Mouse (Mus musculus): ENCODE measurements at regions not wholly inside any gene's neighbourhood (a gene's known extent, or its start where the extent isn't known, plus 50 kb on each side); places are given as distances from the start of the nearest gene placed in this dataset.

DNA sequence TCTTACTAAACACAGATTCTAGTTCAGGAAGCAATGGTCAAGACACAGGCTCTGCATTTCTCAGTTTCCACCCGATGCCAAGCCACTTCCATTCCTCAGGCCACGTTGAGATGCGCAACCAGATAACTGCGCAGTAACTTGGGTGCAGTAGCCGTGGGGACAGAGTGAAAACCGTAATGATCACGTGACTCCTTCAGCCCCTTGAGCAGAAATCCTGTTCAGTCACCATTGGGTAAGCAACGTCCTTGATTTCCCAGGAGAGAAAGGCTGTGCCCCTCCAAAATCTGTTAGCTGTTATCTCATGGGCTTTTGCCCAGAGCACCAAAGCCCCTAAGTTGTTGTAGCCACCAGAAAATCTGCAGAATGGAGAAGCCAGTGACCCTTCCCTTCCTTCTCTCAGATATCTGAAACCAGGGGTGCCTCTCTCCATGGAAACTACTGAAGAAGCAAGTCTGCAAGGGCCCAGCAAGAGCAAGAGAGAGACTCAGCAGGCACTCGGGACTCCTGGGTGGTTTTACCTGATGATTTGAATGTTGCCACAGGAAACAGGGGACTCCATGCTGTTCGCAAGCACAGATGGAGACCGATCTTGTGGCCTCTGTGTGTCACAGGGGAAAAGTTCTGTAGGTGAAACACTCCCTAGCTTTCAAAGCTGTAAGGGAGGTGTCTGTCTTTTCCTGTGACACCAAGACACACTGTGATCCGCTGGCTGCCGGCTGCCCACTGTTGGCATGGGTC lies 126.7 kb downstream of the Lmo4 start:
- no peak for DNase-seq (ENCODE audit: low read depth, low spot score)

DNA sequence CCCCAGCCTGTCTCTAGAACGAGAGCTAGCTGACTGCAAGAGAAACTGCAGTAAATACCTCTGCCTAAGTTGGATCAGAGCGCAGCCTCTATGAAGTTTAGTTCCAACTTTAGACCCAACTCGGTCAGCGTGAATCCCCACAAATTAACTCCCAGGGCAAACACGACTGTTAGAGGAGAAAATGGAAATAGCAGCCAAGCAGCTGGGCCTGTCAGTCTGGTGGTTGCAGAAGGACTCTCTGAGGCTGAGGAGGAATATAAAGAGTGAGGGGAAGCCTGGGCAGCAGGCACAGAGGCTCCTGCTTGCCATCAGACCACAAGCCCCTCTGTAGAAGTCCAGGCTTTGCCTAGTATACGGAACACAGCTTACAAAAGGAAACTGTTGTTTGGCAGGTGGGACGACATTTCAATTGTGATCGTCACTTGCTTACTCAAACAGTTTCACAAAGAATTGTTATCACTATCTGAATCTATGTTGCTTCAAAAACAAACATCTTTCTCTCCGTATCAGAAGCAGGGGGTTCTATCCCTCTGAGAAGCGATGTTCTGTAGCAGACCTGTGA lies 135.0 kb downstream of the Lmo4 start:
- DNase-seq (ENCODE audit: low read depth, low spot score): no peak

DNA sequence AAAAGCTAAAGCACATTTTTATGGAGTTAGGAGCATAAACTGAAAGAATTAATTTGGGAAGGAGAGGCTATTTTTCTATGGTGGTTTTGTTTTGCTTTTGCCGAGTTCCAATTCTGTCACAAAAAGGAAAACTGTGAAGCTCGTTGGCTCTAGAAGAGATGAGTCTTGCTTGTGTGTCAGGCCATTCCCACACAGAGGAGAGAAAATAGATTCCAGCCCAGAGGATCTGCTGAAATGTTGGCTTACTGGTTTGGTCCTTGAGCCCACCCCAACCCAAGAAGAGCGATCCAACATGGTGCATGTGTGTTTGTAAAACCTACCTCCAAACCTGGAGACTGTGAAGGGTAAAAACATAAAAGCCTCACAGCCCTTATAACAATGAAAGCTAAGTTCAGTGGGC lies 138.0 kb downstream of the Lmo4 start:
- no peak for DNase-seq (ENCODE audit: low read depth, low spot score)

DNA sequence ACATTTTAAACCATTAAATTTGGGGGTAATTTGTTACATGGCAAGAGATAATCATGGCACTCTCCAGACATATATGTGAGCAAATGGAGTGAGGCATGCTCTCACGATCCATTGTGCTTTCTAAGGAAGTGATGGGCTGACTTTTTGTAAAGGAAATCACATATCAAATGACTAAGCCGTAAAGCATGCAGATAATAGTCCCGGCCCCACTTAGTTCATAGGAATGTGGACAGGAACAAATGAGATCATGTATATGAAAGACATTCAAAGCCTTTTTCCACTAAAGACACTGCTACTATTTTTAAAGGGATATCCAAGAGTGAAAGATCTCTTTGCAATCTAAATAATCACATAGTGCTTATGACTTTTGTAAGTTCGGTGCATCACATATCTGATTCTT lies 146.9 kb downstream of the Lmo4 start:
- DNase-seq (ENCODE audit: low read depth, low spot score): no peak

DNA sequence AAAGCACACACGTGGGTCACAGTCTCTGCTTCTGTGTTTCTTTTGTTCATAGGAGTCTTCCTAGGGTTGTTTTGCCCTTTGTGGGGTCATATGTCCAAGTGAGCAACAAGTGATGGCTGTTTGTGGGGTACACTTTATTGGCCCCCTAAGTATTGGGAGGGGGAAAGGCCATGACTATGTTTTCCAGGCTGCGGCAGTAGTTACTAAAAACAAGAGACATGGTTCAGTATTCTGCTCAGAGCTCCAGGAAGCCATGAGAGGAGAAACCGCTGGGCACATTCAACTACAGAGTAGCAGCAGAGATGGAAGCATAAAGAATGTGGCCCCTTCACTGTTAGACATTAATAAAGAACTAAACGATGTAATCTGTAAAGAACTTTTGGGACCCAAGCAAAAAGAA lies 154.7 kb downstream of the Lmo4 start:
- no peak for DNase-seq (ENCODE audit: low read depth, low spot score)

DNA sequence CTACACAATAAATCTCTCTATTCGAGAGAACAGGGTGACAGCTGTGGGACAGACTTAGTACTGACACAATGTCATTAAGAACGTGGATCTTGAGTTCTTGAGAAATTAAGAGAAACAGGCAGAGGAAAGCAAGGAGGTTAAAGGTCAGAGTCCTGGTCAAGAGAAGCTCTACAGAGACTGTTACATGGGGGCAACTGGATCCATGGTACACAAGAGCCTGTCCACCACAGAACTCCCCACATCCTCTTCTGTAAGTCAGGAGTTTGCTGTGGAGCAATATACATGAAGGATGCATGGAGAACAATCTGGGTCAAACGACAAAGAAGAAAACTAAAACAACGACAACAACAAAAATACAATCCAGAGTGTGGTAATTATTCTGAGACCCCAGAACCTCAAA lies 155.8 kb downstream of the Lmo4 start:
- DNase-seq (ENCODE audit: low read depth, low spot score): no peak

DNA sequence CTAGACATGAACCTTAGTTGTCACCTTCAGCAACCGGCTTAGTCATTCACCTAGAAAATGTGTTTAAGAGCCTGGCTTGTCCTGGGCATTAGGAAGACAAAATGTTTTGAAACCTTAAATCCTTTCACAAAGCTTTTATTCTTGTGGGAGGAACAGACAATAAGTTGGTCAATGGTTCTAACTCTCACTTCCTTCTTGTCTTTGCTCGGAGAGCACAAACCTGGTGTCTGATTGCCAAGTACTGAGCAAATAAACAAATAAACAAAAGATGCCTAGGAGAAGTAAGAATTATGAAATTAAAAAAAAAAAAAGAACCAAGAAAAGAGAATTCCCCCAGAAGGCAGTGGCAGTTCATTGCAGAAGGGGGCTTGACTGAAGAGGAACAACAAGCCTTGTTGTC lies 160.7 kb downstream of the Lmo4 start:
- no peak for DNase-seq (ENCODE audit: low read depth, low spot score)

DNA sequence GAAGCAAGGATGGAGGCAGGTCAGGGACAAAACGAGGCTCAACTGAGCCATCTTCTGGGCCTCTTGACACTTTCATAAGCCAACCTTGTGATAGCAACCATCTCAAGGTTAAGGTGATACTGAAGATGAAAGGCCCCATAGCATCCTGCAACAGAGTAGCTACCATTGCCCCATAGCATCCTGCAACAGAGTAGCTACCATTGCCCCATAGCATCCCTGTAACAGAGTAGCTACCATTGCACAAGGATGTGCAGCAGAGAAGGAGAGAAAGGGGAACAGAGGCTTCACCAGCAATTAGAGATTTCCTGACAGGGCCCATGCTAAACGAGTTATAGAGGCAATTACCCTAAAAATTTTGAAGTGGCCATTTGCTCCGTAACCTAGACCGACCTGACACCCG lies 163.2 kb downstream of the Lmo4 start:
- DNase-seq (ENCODE audit: low read depth, low spot score): no peak

DNA sequence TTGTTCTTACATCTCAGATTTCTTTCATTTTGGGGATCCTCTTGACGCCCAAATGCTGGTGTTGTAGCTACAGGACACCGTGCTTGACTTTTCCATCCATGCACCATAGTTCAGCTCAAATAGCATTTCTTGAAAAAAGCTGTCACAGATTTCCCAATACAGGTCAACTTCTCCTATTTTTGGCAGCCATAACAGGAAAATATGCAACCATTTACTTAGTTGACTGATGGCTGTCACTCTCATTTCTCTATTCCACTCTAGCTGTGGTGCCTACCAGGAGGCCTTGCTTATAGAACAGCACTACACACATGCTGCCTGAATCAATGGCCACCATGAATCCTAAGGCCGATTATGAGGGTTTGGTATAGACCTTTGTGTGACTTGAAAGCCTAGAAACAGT lies 165.5 kb downstream of the Lmo4 start:
- DNase-seq (ENCODE audit: low read depth, low spot score): no peak

DNA sequence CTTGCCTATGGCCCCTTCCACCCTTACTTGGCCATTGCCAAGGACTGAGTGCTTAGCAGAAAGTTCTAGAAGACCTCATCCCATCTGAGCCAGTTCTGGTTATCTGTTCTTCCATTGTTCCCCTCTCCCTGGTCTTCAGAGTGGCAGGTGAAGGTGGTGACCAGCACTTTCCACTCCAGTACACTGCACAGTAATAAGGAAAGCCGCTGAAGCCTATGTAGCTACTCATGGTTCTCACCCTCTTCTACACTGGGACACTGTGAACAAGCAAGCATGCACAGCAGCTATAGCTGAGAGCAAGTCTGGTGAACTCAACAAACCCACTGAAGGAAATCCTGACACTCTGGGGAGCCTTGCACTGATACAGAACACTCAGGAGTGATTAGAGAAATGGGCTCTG lies 175.4 kb downstream of the Lmo4 start:
- no peak for DNase-seq (ENCODE audit: low read depth, low spot score)

DNA sequence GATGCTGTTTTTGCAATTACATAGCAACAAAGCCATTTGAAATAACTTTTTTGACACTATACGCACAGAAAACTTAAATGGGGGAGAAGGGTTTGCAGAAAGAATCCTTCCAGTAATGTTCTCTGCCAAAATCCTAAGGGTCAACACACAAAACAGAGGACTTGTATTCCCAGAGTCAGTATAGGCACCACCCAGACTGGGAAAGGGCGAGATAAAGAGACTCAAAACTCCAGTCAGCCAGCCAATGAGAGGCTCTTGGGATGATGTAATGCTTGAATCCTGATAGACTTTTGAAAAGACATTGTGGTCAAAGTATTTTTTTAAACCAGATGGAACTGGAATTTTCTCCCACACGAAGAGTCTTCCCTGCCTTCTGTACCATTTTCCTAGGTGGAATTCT lies 175.9 kb downstream of the Lmo4 start:
- DNase-seq (ENCODE audit: low read depth, low spot score): no peak

DNA sequence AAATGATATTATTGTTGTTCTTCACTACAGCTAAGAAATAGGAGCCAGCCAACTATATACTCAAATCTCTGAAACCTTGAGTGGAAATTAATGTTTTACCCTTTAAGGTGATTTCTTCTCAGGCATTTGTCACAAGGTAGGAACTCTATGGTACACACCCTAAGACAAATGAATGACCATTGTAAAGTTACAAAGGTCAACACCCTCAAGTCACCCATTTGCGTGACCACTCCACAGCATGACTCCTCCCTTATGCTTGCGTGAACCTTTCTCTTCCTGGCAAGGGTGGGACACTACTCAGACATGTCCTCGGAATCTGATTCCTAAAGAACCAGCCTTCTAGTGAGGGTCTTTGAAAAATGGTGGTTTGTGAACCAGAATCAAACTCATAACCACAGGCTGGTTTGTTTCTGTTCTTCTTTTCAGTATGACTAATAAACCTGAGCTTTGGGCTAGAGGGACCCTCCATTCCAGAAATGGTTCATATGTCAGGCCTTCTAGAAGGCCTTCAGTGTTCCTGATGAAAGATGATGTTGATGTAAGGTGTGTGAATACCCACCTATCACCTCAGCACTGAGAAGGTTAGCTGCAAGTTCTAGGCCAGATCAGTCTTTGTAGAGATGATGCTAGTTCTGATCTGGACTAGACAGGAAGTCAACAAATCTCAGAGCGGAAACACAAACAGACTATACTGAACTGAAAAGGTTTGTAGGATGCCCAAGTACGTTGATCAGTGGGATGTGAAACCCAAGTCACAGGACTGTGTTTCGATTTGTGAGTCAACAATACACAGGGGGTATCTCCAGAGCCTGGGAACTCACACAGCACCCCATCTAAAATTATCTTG lies 177.7 kb downstream of the Lmo4 start:
- DNase-seq (ENCODE audit: low read depth, low spot score): no peak

DNA sequence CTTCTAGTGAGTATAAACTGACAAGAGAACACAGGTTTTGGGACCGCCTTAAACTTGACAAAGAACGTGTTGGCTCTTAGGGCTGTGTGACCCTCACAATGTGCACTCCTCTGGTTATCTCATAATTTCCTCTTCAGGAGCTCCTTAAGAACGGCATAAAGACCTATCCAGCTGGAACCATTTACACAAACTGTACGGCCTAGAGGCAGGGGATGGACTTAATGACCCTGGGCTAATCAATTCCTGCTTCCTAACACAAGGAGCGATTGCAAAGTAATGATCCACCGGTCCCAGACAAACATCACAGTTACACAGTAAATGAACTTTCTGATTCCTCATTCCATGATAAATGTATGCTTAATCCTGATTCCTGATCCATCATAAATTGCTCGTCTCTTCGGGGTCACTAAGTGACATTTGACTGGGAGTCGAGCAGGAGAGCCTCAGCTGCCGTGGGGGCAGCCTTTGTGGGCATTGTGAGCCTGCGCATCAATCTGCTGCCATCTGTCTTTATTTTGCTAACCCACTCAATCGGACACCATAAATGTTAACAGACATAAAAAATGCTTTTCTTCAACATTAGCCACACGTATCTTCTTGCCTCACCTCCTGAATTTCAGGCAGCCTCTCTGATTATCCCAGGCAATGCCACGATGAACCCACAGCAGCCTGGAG lies 179.4 kb downstream of the Lmo4 start:
- peak; percentile 40 for DNase-seq (ENCODE audit: low read depth, low spot score)

DNA sequence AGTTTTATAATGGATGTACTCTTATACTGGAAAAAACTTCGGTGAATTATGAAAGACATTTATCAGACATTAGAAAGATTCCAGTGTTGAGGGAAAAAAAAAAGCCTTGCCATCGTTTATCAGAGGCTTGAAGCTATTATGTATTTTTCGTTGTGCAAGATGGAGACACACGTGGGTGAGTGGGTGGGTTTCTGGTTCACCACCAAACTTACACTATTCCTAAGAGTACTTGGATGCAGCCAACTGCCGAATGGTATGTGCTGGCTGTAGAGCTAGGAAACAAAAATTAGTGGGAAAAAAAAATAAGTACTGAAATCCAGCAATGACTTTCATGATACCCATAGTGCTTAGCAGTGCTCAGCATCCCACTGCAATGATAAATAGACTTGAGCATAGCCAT lies 180.8 kb downstream of the Lmo4 start:
- DNase-seq (ENCODE audit: low read depth, low spot score): no peak

DNA sequence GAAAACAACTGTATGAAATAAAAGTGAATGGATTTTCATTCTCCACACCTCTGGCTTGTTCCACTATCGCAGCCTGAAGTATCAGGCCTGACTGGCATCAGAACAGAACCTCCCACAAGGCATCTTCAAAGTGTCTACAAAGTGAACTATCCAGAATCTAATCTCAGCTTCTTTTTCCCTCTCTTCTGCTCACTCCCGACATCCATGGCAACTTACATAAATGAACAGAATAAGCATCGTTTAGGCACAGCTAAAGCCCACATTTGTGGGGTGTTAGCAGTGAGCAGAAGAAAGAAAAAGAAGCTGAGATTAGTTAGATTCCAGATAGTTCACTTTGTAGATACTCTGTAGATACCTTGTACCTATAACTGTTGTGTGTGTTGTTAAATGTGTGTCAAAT lies 182.0 kb downstream of the Lmo4 start:
- DNase-seq (ENCODE audit: low read depth, low spot score): no peak

DNA sequence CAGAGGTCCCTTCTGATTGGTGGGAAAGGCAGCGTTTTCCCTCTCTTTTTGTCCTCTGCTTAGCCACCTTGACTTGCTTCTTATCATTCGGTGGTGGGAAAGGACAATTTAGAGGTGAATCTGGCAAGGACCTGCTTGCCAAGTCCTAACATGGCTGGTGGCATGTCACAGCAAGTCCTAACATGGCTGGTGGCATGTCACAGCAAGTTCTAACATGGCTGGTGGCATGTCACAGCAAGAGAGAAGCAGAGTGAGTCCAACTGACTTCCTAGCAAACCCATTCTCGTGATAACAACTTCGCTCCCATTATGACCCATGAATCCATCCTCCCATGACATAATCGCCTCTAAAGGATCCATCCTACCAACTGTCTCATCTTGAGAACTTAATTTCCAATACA lies 183.1 kb downstream of the Lmo4 start:
- no peak for DNase-seq (ENCODE audit: low read depth, low spot score)

DNA sequence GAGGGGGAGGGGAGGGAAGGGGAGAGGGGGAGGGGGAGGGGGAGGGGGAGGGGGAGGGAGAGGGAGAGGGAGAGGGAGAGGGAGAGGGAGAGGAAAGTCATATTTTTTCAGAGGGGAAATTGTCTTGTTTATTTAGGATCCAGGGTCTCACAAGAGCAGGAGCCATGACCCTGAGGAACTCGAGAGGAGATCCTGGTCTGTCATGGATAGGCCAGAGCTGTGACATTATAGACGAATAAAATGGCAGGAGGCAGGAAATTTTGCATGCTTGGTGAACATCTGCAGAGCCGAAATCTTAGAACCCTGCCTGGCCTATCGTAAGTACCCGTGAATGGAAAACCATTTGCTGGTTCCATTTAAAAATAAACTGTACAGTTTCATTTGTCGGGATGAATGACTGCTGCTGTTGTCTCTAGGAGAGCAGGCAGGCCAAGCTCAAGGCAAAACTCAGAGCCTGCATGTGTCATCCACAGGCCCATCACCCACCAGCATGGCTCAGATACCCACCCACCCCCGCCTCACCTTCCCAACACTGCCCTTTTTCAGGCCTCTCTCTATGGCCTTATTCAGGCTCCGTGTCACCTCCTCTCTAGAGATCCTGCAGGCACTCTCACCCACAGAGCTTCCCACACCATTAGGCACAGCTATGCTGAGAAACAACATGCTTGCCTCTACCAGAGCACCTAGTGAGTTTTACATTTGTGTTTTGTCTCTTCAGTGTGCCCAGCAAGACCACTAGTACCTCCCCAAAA lies 184.7 kb downstream of the Lmo4 start:
- no peak for DNase-seq (ENCODE audit: low read depth, low spot score)

DNA sequence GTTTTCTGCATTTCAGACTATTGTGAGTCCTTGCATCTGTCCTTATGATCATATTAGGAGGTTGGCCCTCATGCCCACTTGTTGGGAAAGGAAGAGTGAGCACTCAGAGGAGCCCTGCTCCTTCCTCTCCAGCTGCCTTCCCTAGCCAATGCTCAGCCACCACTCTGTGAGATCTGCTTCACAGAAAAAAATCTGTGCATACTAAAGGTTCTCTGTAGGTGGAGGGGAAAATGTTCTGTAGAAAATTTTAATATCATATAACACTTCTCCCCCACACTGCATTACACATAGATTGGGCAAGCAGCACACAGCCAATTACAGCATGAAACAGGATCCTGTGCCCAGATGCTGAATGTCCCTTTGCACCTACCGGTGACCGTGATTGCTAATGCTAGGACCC lies 185.7 kb downstream of the Lmo4 start:
- DNase-seq (ENCODE audit: low read depth, low spot score): no peak

DNA sequence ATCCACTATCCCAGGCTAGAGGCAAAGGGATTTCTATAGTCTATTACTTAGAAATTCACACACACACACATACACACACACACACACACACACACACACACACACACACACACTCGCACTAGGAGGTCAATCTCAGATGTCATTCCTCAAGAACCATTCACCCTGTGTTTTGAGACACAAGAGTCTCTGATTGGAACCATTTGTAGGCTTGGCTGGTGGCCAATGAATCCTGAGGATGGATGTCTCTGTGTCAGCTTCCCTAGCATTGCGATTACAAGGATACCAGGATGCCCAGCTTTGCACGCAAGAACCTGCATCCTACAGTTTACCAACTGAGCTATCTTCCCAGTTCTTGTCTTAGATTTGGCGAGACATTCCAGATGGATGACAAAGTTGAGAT lies 186.5 kb downstream of the Lmo4 start:
- DNase-seq (ENCODE audit: low read depth, low spot score): no peak

DNA sequence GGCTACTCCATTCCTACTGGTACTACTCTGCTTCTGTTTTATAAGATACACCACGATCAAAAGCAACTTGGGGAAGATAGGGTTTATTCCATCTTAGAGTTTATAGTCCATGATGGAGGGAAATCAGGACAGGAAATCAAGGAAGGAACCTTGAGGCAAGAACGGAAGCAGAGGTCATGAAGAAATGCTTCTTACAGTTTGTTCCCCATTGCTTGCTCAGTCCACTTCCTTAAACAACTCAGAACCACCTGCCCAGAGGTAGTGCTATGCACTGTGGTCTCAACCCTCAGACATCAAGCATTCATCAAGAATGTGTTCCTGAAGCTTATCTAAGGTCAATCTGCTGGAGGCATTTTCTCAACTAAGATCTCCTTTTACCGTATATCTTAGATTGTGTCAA lies 189.8 kb downstream of the Lmo4 start:
- DNase-seq (ENCODE audit: low read depth, low spot score): no peak

DNA sequence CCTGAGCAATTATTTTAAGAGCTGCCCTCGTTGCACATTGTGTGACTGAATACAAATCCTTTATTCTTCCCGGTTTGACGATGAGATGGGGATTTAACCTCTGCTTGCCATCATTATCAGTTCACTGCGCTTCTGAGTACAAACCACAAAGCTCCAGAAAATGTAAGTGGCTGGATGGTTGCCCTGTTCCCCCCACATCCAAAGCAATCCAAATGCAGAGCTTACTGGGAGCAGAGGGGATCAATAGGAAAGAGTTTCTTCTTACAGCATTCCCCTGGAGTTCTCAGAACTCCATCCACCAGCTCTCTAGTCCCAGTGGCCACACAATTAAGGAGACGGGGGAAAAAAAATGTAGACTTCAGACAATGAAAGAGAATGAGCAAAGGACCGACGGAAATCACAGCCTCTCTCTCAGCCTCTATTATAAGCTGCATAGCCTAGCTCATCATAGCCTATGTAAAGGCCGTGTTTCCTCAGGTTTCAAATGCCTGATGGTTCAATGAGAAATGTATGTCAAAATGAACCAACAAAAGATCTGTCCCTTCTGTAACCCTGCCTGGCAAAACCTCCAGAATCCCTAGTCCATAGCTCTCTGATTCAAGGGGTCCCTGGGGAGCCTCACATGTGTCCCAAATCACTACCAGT lies 191.4 kb downstream of the Lmo4 start:
- no peak for DNase-seq (ENCODE audit: low read depth, low spot score)

All from forelimb bud, embryonic 11.5 days (tissue).